Mouse (Mus musculus) frontal cortex, adult 2 months (tissue): Measurements from ENCODE around the gene Scgb2a2. TPM values are rescaled to one million over a fixed set of nuclear protein-coding genes. Genes with fewer than 3 reads are reported as not detected.
"Not testable (repeated sequence)": the region's sequence is repeated elsewhere in the genome, so short reads cannot be mapped to it uniquely, and the experiment has no call there.

ENCODE experiments used
- DNase-seq, 2 experiments: peaks; one replicate each; pipeline ENCODE4 v3.0.0; 2022; ENCODE audit warnings: low spot score in 1 of 2; ENCODE audit errors: extremely low spot score in 1 of 2
- polyA plus RNA-seq: library from polyadenylated mRNA; depleted of rRNA; stranded (reverse); fragments of >200 nt; gene quantifications from 2 replicates; pipeline ENCODE4 v1.2.3, GENCODE M21; 2012; rRNA removed

Gene Scgb2a2
- polyA plus RNA-seq, result not detected in 2 replicates

DNA sequence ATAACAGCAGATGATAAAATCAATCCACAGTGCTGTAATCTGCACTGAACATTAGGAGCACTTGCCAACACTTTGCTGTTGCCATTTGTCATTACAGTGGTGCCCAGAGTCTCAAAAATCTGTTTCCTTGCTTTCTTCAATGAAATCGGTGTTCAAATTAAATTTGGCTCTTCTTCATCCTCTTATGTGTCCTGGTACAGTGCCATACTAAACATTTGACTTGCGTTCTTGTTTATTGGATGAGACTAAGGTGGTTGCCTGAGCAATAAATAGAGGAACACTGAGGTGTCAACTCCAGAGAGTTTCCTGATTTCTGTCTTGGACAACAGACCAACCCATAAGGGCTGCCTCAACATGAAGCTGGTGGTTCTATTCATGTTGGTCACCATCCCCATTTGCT lies at the start of gene Scgb2a2:
Gene Scgb2a2 (plus strand): TSS at position 301 of the 400 bp plus-strand sequence.
- no peak for DNase-seq

DNA sequence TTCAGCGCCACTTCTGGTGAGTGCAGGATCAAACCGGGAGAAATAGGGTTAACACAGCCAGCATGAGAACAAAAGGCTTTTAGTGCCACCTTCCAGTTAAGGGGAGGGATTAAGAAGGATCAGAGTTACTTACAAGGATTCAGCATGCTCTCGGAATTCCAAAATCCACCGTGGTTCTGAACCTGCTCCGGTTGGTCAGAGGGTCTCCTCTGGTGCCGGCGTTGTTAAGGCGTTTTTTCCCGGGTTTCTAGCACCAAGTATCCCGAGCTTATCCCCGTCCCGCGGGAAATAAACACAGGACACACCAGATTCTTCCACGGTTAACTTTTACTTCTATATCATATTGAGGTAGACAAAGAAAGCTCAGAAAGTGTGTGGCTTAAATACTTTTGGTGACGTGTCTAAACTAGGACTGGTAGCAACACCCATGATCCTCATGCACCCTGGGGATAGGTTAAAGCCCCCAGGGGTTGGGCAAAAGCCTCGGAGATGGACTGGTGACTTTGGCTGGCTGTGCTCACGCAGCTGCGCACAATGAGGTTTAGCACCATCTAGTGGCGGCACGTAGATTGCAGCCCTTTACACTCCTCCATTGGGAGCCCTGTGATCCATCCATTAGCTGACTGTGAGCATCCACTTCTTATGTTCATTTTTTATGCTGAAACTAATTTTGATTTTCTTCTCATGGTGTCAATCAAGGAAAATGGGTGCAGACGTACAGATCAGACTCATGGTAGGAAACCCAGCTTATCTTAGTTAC lies 10.6 kb upstream of the Scgb2a2 start:
- peak; percentile 7 to 63 for DNase-seq

DNA sequence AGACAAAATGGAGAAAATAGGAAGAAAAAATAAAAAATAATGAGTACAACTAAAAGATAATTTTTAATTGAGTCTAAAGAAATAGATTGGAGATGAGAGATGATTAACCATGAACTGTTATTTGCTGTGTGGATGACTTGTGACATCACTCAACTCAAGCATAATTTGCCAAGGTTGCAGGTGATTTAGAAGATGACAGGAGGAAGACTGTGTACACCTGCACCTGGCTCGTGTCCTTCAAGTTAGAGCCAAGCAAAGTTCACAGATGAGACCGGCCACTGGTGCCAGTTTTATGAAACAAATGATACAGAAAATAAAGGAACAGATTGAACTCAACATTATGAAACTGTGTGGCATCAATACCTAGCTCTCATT lies 10.0 kb upstream of the Scgb2a2 start:
- no peak for DNase-seq

DNA sequence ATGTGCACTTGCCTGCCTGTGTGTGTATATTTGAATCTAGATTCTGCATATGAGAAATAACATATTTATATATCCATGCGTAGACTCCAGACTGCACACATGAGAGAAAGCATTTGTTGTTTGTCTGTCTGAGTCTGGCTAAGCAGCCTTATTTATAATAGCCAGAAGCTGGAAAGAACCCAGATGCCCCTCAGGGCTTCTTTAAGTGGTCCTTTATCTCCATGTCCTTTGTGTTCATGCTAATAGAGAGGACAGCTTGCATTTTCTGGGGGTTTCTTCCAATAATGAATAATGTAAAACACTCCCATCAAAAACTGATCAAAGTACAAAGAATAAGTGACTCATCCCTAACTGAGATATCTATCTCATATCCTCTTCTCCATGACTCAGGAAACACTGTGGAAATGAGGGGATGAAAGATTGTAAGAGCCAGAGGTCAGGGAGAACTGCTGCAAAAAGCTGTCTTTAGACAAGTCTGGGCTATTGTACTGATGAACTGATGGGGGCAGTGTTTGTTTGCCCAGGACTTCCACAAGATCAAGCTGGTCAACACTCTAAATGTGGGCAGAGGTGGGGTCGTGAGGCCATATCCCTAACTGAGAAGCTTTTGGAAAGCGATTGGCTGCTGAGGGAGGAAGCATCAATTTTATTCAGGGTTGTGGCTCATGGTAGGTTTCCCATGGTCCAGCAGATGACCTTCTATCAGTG lies 2.2 kb downstream of the Scgb2a2 start:
- DNase-seq, result not testable (repeated sequence)

DNA sequence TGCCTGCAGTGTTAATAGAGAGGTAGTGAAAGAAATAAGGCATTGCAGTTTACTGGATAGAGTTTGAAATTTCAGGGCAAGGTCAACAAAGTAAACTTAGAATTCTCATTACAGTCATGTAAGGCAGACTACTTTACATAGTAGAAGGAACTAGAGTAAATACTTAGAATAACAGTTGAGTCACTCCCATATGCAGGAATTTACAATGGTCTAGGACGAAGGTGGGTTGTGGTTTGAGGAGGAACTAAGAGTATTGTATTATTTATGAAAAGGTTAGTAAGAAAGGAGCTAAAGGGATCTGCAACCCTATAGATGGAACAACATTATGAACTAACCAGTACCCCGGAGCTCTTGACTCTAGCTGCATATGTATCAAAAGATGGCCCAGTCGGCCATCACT lies 13.5 kb downstream of the Scgb2a2 start:
- DNase-seq, result not testable (repeated sequence)

DNA sequence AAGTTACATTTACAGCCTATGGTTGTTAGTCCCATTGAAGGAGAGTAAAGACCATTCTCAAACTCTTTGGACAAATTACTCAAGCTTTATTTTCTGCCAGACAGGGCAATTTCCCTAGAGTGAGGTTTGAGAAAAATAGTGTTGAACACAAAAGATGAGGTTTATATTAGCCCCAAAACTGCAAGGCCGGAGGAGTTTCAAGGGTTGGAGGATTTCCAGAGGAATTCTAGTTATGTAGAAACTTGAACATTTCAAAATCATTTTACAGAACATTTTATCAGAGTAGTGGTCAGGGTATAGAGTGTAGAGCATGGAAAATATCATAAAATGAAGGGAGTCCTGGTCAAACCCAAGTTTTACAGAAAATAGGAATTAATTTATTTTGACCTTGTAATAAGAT lies 17.5 kb downstream of the Scgb2a2 start:
- no peak for DNase-seq

DNA sequence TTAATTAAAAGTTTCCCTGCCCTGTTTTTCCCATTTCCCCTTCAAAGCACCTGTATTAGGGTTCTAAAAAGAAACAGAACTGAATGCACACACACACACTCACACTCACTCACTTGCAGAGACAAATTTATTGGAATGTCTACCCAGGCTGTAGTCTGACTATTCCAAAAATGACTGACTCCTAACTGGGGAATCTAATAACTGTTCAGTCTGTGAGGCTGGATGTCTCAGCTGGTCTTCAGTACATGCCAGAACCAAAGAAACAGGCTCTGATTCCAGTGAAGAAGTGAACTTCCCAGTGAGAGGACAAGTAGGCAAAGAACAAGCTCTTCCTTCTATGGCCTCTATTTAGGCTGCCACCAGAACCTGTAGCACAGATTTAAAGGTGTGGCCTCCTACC lies 18.1 kb downstream of the Scgb2a2 start:
- DNase-seq, result no peak

DNA sequence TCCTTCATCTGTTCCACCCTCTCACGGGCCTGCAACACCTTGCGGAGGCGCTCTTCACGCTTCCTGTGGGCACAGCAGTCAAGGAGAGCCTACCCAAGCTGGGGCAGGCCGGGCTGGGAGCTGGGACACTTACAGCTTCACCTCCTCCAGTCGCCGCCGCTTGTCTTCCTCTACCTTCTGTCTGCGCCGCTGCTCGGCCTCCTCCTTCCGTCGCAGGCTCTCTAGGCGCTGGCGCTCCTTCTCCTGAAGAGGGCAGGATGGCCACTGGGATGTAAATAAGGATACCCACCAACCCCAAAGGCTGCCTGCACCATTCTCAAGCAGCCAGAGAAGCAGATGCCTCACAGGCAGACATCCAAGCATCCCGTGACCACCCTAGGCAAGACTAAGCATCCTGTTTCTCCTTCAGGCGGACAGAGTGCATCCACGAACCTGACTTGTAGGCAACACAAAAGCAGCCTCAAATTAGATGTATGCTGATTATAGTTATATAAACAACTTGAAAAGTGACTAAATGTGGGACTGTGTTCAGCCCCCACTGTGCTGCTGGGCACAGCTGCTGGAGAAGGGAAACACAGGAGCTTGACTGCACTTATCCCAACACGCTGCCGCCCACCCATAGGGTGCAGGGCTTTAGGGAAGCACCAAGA lies 30.9 kb downstream of the Scgb2a2 start:
- peak; percentile 59 for DNase-seq

DNA sequence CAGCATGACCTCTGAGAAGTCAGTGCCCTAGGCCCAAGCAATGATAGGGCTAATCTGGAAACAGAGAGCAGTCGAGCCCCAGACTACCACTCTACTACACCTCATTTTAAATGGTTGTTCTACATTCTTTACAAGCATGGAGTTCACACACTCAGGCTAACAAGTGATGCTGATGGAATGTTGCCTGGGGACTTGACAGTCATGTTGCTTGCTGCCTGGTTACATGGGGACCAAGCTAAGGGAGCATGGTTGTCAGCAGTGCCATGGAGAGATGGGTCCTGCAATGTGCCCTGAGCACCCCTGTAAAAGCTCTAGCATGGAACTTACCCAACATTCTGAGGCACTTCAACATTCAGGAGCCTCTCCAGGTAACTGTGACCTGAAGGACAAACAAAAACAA lies 39.0 kb downstream of the Scgb2a2 start:
- DNase-seq, result no peak

DNA sequence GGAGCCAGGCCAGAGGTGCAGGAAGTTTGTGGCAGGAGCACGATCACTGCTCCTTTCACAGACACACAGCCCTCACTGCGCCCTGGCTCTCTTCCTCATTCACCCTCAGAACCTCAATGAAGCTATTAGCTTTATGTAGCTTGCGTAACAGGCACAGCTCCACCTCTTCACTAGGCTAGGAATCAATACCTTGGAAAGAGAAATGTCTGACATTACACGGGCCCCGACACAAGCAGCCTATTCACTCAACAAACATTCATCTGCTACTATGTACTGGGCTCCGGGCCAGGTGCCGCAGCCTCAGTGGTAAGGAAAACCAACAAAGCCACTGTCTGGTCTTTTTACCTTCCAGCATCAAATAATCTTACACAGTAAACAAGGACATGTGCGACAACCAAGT lies 39.4 kb downstream of the Scgb2a2 start:
- no peak for DNase-seq

DNA sequence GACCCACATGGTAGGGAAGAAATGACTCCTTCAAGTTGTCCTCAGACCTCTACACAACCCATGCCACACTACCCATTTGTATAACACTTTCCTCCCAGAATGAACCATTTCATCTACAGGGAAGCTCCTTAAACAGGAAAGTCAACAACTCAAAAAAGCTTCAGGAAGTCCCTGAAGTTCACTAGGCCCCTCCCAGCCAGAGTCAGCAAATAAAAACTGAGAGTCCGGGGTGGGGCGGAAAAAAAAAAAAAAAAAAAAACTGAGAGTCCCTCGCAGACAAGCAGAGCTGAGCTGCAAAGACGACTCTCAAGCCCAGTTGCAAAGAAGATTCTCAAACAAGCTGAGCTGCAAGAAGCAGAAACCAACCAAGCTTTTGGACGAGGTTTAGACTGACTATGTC lies 48.7 kb downstream of the Scgb2a2 start:
- no peak for DNase-seq

DNA sequence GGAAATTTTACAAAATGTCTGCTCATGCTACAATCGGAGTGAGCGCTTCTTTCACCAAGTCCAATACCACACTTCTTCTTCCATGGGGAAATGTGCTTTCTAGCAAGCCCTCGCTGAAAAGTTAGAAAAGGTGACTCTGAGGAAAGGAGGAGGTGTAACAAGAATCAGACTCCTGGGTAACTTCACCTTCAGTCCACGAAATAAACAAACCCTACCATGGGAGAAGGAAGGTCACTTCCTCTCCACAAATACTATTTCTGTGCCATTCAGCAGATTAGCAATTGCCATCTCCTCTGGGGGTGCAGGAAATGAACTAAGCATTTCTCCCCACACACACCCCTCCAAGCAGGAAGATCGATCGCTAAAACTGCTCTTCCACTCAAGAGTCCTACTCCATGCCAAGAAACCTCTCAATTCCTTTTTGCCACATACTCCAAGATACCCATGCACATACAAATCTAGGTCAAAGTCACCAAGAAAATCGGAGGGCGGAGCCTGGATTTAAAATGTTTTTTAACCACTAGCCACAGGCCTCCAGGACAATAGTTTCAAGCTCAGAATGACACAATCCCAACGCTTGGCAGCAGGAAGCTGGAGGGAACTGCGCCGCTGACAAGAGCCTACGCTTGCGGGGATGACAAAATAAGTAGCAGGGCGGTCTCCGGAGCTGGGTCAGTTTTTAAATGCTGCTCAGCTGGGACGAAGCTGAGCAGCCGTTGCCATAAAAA lies 51.1 kb downstream of the Scgb2a2 start:
- no peak for DNase-seq

DNA sequence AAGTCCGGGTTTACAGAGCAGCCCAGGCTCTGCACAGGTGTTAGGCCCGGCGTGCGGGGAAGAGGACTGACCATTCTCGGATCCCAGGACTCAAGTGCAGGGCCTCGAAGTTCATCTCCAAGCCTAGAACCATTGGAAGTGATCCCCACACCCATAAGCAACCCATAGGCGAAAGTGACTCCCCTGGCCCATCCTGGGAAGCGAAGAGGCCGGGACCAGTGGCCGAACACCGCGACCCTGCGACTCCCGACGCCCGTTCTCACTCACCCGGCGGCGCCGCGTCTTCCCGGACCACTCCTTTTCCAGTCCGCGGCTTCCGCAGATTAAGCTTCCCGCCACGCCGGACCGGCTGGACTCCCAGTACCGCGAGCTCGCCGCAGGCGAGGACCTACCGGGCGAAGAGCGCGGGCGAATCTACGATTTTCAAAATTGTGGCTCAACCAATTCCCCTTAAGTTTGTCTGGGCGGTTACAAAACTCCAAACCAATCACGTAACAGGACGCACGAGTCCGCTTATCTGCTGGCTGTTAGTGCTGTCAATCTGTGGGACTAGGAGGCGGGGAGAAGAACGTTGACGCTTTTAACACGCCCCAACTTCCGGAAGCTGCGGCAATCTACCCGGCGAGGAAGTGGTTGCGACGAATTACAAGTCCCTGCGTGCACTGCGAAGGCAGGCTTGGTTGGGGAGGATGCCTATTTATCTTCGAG lies 51.9 kb downstream of the Scgb2a2 start, which contains the start of gene Incenp:
Gene Incenp (minus strand): TSS at position 480 of the 708 bp plus-strand sequence.
- peak; percentile 97 for DNase-seq

DNA sequence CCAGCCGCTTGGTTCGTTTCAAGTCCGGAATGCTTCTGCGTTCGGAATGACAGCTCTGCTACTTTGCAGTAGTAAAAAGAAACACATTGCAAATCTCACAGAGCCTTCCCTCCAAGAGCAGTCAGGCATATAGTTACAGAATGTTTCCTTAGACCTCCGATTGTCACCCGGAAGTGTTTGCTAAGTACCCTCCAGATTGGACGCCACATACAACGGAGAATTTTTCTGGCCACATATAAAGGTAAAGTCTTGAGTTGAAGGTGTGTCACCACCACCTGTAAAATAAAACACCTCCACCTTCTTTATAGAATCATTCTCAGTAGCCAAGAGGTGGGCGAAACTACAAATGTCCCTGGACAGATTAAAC lies 52.4 kb downstream of the Scgb2a2 start:
- DNase-seq, result no peak

DNA sequence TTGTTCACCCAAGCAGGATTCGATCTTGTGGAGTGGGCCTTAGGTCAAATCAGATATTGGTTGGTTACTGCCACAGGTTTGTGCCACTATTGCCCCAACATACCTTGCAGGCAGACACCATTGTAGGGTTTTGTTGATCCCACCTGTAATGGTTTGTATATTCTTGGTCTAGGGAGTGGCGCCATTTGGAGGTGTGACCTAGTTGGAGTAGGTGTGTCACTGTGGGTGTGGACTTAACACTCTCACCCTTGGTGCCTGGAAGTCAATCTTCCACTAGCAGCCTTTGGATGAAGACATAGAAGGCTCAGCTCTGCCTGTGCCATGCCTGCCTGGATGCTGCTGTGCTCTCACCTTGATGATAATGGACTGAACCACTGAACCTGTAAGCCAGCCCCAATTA lies 53.3 kb downstream of the Scgb2a2 start:
- not testable (repeated sequence) for DNase-seq

Other genes with a start within 250 kb of the Scgb2a2 start
- gene Incenp, start 52.0 kb downstream of the Scgb2a2 start, polyA plus RNA-seq, result 23.8 and 27.2 TPM in 2 replicates
- gene Fth1, start 133.0 kb downstream of the Scgb2a2 start, polyA plus RNA-seq, result 3,721 and 5,002 TPM in 2 replicates
- gene Best1, start 154.1 kb downstream of the Scgb2a2 start, polyA plus RNA-seq, result 0.59 and 0.74 TPM in 2 replicates
- gene Rab3il1, start 154.1 kb downstream of the Scgb2a2 start, polyA plus RNA-seq, result 11.3 and 13.6 TPM in 2 replicates
- 26.5 and 28.4 TPM in 2 replicates for gene Fads3, start 194.0 kb downstream of the Scgb2a2 start, polyA plus RNA-seq